Mouse (Mus musculus): ENCODE measurements around the gene Fgfr2.

DNA sequence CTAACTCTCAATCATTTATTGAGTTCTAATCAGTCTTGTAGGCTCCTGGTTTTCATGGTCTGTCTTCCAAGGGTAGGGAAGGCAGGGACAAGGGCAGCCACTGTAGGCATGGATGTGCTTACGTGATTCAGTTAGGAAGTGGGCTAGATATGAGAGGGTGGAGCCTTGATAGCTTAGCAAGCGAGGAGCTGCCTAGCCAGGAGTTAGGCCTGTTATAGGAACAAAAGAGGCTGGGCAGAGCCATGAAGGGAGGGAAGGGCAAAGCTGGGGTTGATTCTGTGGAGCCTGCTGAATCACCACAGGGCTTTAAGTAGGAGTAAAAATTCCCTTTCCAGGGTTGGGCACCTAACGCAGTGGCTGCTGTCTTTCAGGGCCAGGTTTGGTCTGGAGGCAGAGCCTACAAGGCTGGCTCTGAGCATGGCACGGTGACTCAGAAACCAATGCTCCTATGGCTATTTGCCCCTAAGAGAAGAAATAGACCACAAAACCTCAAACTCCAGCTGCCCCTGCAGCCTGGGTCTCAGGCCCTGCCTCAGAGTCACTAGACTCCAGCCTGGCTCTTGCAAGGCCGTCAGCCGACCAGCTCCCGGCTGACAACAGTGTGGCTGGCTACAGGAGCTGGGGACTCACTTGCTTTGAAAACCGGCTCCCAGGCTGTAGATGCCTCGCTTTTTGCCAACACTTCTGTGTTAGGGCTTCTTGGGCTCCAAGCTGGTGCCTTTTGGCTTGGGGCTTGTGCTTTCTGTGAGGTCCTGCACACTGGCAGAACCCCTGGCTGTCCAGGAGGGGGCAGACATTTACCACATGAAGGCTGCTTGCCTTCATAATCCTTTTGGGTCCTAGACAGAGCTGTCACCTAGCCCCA is 2449.7 kb downstream of the Fgfr2 start:
- no peak for TF ChIP-seq MAFK (IDR thresholded peaks at IDR 0.05; ENCODE audit: insufficient read depth, low read depth, low read length)
- TF ChIP-seq CHD2 (IDR thresholded peaks at IDR 0.05; ENCODE audit: low read depth, low read length), result no peak
- no peak for TF ChIP-seq ZNF384 (IDR thresholded peaks at IDR 0.05; ENCODE audit: low read depth, low read length)
